Mouse (Mus musculus) stomach, embryonic 15.5 days (tissue): ENCODE measurements at regions not wholly inside any gene's neighbourhood (a gene's known extent, or its start where the extent isn't known, plus 50 kb on each side); places are given as distances from the start of the nearest gene placed in this dataset.

Experiments used
- ATAC-seq: fragments of 200-750 bp; cut with Nextera tagmentation; 2 replicates; pipeline ENCODE4 v1.8.0; 2017; ENCODE audit warnings: low read depth, moderate number of reproducible peaks, moderate TSS enrichment; ENCODE audit not compliant: insufficient read depth, low FRiP score
- H3K27ac ChIP-seq: fragments of 300-500 bp; sonication (generic); 2 replicates; pipeline ENCODE4 v1.5.1; 2015; ENCODE audit warnings: mild to moderate bottlenecking, inconsistent platforms
- H3K27me3 ChIP-seq: fragments of 300-500 bp; sonication (generic); replicated peaks from 2 replicates; pipeline ENCODE4 v1.6.1; 2015; ENCODE audit warnings: inconsistent platforms
- H3K36me3 ChIP-seq: fragments of 300-500 bp; sonication (generic); 2 replicates; pipeline ENCODE4 v1.6.1; 2015; ENCODE audit warnings: inconsistent platforms
- H3K4me1 ChIP-seq: fragments of 300-500 bp; sonication (generic); 2 replicates; pipeline ENCODE4 v1.6.1; 2015; ENCODE audit warnings: inconsistent platforms
- H3K4me2 ChIP-seq: fragments of 300-500 bp; sonication (generic); 2 replicates; pipeline ENCODE4 v1.6.1; 2015; ENCODE audit warnings: mild to moderate bottlenecking, inconsistent platforms
- H3K4me3 ChIP-seq: fragments of 300-500 bp; sonication (generic); replicated peaks from 2 replicates; pipeline ENCODE4 v1.5.1; 2015; ENCODE audit warnings: inconsistent platforms
- H3K9ac ChIP-seq: fragments of 300-500 bp; sonication (generic); 2 replicates; pipeline ENCODE4 v1.6.1; 2015; ENCODE audit warnings: inconsistent platforms
- H3K9me3 ChIP-seq: fragments of 300-500 bp; sonication (generic); 2 replicates; pipeline ENCODE4 v1.6.1; 2016; ENCODE audit warnings: inconsistent platforms
- WGBS: fragments of 180-500 bp; shearing (Covaris S2); methylation state at CpG from one replicate; pipeline ENCODE4 v1.1.7; 2015; 5-methylcytosine and 5-hydroxymethylcytosine counted together

GRCm38 (mm10) chr17:7621262-7621661 lies 205.8 kb downstream of the Fndc1 start:
- Histone ChIP-seq H3K27me3 (no peaks in the 10 kb centered on the region), H3K4me1 (no peaks in the 10 kb centered on the region), H3K9me3 (no peaks in the 10 kb centered on the region), H3K27ac (no peak overlapping the region), H3K36me3 (no peaks in the 10 kb centered on the region), H3K4me3 (no peak overlapping the region), H3K4me2 (no peak overlapping the region), H3K9ac (no peak overlapping the region)
- no peak for ATAC-seq
- 68% methylated on average over 2 of the region's 2 CpGs for WGBS

GRCm38 (mm10) chr17:7620166-7620565 lies 206.9 kb downstream of the Fndc1 start:
- no peak overlapping the region for H3K4me2 ChIP-seq
- no peak overlapping the region for H3K4me3 ChIP-seq
- H3K9me3 ChIP-seq = no peaks in the 10 kb centered on the region
- no peak overlapping the region for H3K9ac ChIP-seq
- no peak overlapping the region for H3K27ac ChIP-seq
- no peaks in the 10 kb centered on the region for H3K27me3 ChIP-seq
- no peaks in the 10 kb centered on the region for H3K36me3 ChIP-seq
- no peak for ATAC-seq
- H3K4me1 ChIP-seq = no peaks in the 10 kb centered on the region

DNA sequence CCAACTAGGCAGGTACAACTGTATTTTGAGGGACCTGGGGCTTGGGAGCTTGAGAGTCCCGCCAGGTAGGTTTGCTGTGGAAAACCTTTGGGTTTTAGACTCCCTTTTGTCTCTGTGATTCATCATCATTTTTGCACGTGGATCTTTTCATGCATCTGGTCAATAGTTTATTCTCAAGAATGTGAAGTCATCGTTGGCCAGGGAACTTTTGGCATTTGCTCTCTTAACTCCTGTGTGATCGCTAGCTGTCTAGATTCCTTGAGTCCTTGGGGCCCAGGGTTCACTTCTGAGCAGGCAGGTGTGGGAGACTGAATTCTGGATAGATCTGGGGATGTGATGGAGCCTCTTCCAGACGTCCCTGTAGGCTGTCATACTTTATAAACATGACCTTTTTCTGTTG lies 207.5 kb downstream of the Fndc1 start:
- H3K27ac ChIP-seq = no peak overlapping the region
- WGBS = 53% methylated on average over 5 of the region's 5 CpGs
- H3K9me3 ChIP-seq = no peaks in the 10 kb centered on the region
- no peaks in the 10 kb centered on the region for H3K4me1 ChIP-seq
- no peak overlapping the region for H3K4me2 ChIP-seq
- ATAC-seq = no peak
- no peaks in the 10 kb centered on the region for H3K27me3 ChIP-seq
- no peaks in the 10 kb centered on the region for H3K36me3 ChIP-seq
- H3K9ac ChIP-seq = no peak overlapping the region
- no peak overlapping the region for H3K4me3 ChIP-seq

- Histone ChIP-seq H3K9ac (no peak overlapping the region), H3K4me2 (no peak overlapping the region), H3K4me1 (peaks cover 3% of the 10 kb centered on the region; the same call in 1 of the 2 replicates), H3K27ac (no peak overlapping the region), H3K36me3 (no peaks in the 10 kb centered on the region), H3K4me3 (no peak overlapping the region), H3K27me3 (no peaks in the 10 kb centered on the region), H3K9me3 (no peaks in the 10 kb centered on the region)
- 76% methylated on average over 11 of the region's 11 CpGs for WGBS
- no peak for ATAC-seq
Measured at GRCm38 (mm10) chr17:7608046-7608445, 219.1 kb downstream of the Fndc1 start.

DNA sequence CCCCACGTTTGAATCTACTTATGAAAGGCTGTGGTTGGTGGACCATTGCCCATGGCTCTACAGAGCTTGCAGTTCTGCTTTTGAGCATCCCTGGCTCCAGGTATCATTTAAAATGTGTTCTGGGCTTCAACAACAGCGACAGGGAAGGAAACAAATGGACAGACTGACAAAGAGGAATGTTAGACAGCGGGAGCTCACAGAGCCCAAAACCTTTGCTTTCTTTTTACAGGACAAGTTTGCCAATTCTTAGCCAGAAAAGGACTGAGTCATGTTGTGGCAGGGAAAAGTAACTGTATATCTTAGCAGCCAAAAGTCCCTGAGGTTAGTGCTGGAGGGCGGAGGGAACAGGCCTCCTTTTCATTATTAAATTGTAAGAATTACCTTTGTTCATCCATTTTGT lies 219.7 kb downstream of the Fndc1 start:
- no peak for ATAC-seq
- Histone ChIP-seq H3K4me1 (peaks cover 3% of the 10 kb centered on the region; the same call in 1 of the 2 replicates), H3K9me3 (no peaks in the 10 kb centered on the region), H3K4me3 (no peak overlapping the region), H3K36me3 (no peaks in the 10 kb centered on the region), H3K27ac (no peak overlapping the region), H3K27me3 (no peaks in the 10 kb centered on the region), H3K9ac (no peak overlapping the region), H3K4me2 (no peak overlapping the region)
- 73% methylated on average over 4 of the region's 4 CpGs for WGBS

GRCm38 (mm10) chr17:7604813-7605504 lies 219.7 kb upstream of the Unc93a2 start:
- H3K4me2 ChIP-seq = no peak overlapping the region
- 66% methylated on average over 5 of the region's 5 CpGs for WGBS
- H3K4me3 ChIP-seq = no peak overlapping the region
- H3K27me3 ChIP-seq = no peaks in the 10 kb centered on the region
- no peaks in the 10 kb centered on the region for H3K9me3 ChIP-seq
- H3K4me1 ChIP-seq = peaks cover 3% of the 10 kb centered on the region; the same call in 1 of the 2 replicates
- H3K9ac ChIP-seq = no peak overlapping the region
- ATAC-seq = no peak
- no peaks in the 10 kb centered on the region for H3K36me3 ChIP-seq
- H3K27ac ChIP-seq = peak overlapping the region; percentile 37; the same call in 1 of the 2 replicates

DNA sequence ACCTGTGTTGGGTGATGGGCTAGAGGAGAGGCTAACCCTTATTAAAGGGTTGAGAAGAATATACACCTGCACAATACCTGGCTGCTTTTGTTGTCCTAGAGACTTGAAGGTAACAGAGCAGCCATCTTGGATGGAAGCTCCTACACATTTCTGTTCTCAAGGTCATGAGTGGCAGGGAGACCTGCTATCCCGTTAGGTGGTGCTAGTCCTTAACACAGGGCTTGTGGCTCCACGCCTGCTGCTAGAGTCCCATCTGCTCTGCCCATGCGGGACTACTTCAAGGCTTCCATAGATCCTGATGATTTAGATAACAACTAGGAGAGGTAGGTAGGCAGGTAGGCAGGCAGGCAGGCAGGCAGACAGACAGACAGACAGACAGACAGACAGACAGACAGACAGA lies 218.8 kb upstream of the Unc93a2 start:
- 85% methylated on average over 3 of the region's 3 CpGs for WGBS

DNA sequence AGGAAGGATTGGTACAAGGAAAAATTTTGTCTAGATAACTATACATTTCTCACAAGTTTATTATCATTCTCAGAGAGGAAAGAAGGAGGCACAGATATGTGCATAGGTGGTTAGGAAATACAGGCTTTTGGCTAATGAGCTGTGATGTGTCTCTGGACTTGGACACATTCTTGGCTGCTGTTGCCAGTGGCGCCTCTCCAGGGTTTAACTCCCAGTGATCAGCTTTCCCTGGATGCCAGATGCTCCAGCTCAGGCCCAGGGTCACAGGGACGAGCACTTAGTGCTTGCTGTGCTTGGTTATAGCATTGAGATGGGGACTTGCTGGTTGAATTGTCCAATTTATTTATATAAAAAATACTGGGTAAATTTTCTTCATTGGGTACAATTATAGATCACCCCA lies 215.3 kb upstream of the Unc93a2 start:
- H3K9me3 ChIP-seq = no peaks in the 10 kb centered on the region
- H3K4me1 ChIP-seq = peaks cover 3% of the 10 kb centered on the region; the same call in 1 of the 2 replicates
- H3K4me2 ChIP-seq = no peak overlapping the region
- no peak overlapping the region for H3K4me3 ChIP-seq
- ATAC-seq = no peak; the same call in 1 of the 2 replicates
- no peak overlapping the region for H3K27ac ChIP-seq
- no peak overlapping the region for H3K9ac ChIP-seq
- H3K36me3 ChIP-seq = no peaks in the 10 kb centered on the region
- WGBS = 44% methylated on average over 2 of the region's 2 CpGs
- H3K27me3 ChIP-seq = no peaks in the 10 kb centered on the region

More for the DNA sequence above, 218.8 kb upstream of the Unc93a2 start:
- no peak overlapping the region for H3K27ac ChIP-seq
- no peak overlapping the region for H3K9ac ChIP-seq
- no peaks in the 10 kb centered on the region for H3K36me3 ChIP-seq
- no peaks in the 10 kb centered on the region for H3K9me3 ChIP-seq
- no peak for ATAC-seq
- H3K4me3 ChIP-seq = no peak overlapping the region
- no peaks in the 10 kb centered on the region for H3K27me3 ChIP-seq
- H3K4me2 ChIP-seq = no peak overlapping the region
- peaks cover 3% of the 10 kb centered on the region; the same call in 1 of the 2 replicates for H3K4me1 ChIP-seq

DNA sequence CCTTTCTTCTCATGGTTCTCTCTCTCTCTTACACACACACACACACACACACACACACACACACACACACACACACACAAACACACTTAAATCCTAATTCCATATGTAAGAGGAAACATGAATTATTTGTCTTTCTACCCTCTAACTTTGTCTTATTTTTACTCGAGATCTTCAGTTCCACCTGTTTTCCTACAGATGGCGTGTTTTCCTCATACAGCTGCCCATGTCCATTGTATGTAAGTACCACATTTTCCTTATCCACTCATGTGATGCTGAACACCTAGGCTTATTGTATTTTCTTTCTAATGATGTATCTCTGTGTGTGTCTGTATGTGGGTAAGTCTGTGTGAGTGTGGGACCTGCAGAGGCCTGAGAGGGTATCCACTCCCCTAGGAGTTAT lies 212.2 kb upstream of the Unc93a2 start:
- Histone ChIP-seq H3K27me3 (no peaks in the 10 kb centered on the region), H3K4me2 (no peak overlapping the region), H3K4me3 (no peak overlapping the region), H3K27ac (no peak overlapping the region), H3K9me3 (no peaks in the 10 kb centered on the region), H3K9ac (no peak overlapping the region), H3K4me1 (no peaks in the 10 kb centered on the region), H3K36me3 (no peaks in the 10 kb centered on the region)
- ATAC-seq = no peak
- WGBS = 47% methylated on average over 2 of the region's 2 CpGs

- Histone ChIP-seq H3K27me3 (no peaks in the 10 kb centered on the region), H3K36me3 (no peaks in the 10 kb centered on the region), H3K27ac (no peak overlapping the region), H3K4me3 (no peak overlapping the region), H3K9me3 (no peaks in the 10 kb centered on the region), H3K9ac (no peak overlapping the region), H3K4me1 (no peaks in the 10 kb centered on the region), H3K4me2 (no peak overlapping the region)
- 34% methylated on average over 3 of the region's 3 CpGs for whole genome bisulfite sequencing
- ATAC-seq = no peak
Measured at GRCm38 (mm10) chr17:7594801-7595200, 209.5 kb upstream of the Unc93a2 start.

DNA sequence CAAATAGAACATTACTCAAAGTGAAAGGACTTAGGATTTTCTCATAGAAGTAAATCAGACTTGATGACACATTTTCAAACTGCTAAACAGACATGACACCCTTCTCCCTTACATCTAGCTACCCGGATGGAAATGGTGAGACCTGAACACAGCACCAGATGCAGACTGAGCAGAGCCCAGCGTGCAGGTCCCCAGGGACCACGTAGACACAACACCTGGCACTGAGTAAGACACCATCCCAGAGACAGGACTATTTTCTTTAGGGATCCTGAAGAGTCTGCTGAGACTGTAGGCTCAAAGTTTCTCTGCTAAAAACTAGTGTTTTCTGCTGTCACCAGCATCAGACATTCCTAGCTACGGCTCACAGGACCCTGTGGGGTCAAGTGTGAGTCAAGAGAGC lies 207.2 kb upstream of the Unc93a2 start:
- H3K9ac ChIP-seq = no peak overlapping the region
- no peak overlapping the region for H3K4me3 ChIP-seq
- 77% methylated on average over 4 of the region's 4 CpGs for WGBS
- no peaks in the 10 kb centered on the region for H3K4me1 ChIP-seq
- H3K36me3 ChIP-seq = no peaks in the 10 kb centered on the region
- ATAC-seq = no peak
- H3K27ac ChIP-seq = no peak overlapping the region
- H3K4me2 ChIP-seq = no peak overlapping the region
- no peaks in the 10 kb centered on the region for H3K27me3 ChIP-seq
- no peaks in the 10 kb centered on the region for H3K9me3 ChIP-seq

- 66% methylated on average over 4 of the region's 4 CpGs for WGBS
- H3K36me3 ChIP-seq = no peaks in the 10 kb centered on the region
- ATAC-seq = no peak
Measured at GRCm38 (mm10) chr17:7582866-7583398, 197.7 kb upstream of the Unc93a2 start.

More at GRCm38 (mm10) chr17:7582866-7583398, 197.7 kb upstream of the Unc93a2 start:
- Histone ChIP-seq H3K9ac (no peak overlapping the region), H3K9me3 (no peaks in the 10 kb centered on the region), H3K27me3 (no peaks in the 10 kb centered on the region), H3K27ac (no peak overlapping the region), H3K4me1 (no peaks in the 10 kb centered on the region), H3K4me2 (no peak overlapping the region), H3K4me3 (no peak overlapping the region)
